Mouse (Mus musculus) spleen, adult 2 months (tissue): ENCODE measurements around the gene Cntrl. TPM values are rescaled to one million over a fixed set of nuclear protein-coding genes. Genes with fewer than 3 reads are reported as not detected.

Experiments
- DNase-seq, 2 experiments: peaks; one replicate each; pipeline versions ENCODE4 v3.0.0 to v3.0.0-alpha.2; 2012 to 2021; ENCODE audit warnings: low spot score in 2 of 2, low read depth in 1 of 2
- H3K27ac ChIP-seq: fragments of 200-500 bp; 2 replicates; pipeline ENCODE4 v1.5.1; 2012; ENCODE audit warnings: low read length, inconsistent platforms; ENCODE audit not compliant: insufficient read depth
- H3K27me3 ChIP-seq: fragments of 200-500 bp; 2 replicates; pipeline ENCODE4 v1.6.1; 2012; ENCODE audit warnings: mild to moderate bottlenecking, moderate library complexity, low read length, inconsistent platforms; ENCODE audit not compliant: control insufficient read depth, insufficient read depth
- H3K36me3 ChIP-seq: fragments of 200-500 bp; 2 replicates; pipeline ENCODE4 v1.6.1; 2012; ENCODE audit warnings: mild to moderate bottlenecking, low read length, inconsistent platforms; ENCODE audit not compliant: control insufficient read depth, insufficient read depth
- H3K4me1 ChIP-seq: fragments of 200-500 bp; 2 replicates; pipeline ENCODE4 v1.6.1; 2011; ENCODE audit warnings: inconsistent platforms; ENCODE audit not compliant: control insufficient read depth, insufficient read depth, insufficient read length
- H3K4me3 ChIP-seq: fragments of 200-500 bp; 2 replicates; pipeline ENCODE4 v1.5.1; 2011; ENCODE audit warnings: mild to moderate bottlenecking, inconsistent platforms; ENCODE audit not compliant: insufficient read depth, insufficient read length; ENCODE audit errors: extremely low read depth
- CTCF ChIP-seq: fragments of 200-500 bp; IDR thresholded peaks from 2 replicates; pipeline ENCODE4 v1.5.1; 2011; ENCODE audit warnings: mild to moderate bottlenecking, inconsistent platforms; ENCODE audit not compliant: insufficient read depth, insufficient read length, insufficient replicate concordance; ENCODE audit errors: extremely low read depth
- POLR2A ChIP-seq: fragments of 200-500 bp; IDR thresholded peaks from 2 replicates; pipeline ENCODE4 v1.6.1; 2011; ENCODE audit warnings: low read depth, low read length, inconsistent platforms
- WGBS: fragments of 180-500 bp; shearing (Covaris S2); methylation state at CpG from one replicate; pipeline ENCODE4 v1.1.7; 2018; 5-methylcytosine and 5-hydroxymethylcytosine counted together
- polyA plus RNA-seq: library from polyadenylated mRNA; depleted of rRNA; stranded (reverse); fragments of >200 nt; gene quantifications from 2 replicates; pipeline ENCODE4 v1.2.3, GENCODE M21; 2012; rRNA removed

The Cntrl gene
- polyA plus RNA-seq, result 19.7 and 21.6 TPM in 2 replicates

DNA sequence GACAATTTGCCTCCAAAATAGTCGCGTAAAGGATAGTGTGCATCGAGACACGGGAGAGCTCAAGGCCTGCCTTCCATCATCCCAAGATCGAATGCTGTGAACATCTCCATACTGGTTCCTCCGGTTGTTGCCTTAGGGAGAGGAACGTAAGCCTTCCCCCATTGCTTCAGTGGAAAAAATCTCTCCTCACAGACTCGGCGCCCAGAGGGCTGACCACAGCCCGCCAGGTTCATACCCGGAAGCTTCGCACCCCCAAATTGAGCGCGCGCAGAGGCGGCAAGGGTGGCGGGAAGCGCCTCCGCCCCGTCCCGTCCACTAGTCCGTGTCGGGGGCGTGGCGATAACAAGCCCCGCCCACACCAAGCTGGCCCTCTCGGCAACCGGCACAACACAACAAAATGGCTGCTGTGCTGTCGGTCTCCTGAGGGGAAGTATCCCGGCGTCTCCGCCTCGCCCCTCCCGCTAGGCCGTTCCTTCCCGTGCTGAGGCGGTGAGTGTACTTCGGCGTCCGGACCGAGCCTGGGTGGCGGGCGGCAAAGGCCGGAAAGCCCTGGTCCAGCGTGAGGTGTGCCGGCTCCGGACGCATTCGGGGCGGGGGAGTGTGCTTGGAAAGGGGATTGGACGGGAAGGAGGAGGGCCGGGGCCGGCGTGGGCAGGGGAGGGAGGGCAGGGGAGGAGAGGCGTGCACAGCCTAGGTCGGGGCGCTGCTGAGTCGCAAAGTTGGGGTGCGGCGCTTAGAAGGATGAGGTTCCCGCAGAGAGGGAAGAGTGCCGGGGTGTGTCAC lies at the start of gene Cntrl:
TSS of gene Cntrl (plus strand) at position 352 of the 783 bp plus-strand sequence.
- peak; percentile 88 to 97 for DNase-seq
- 1% methylated on average over 59 of the region's 62 CpGs for WGBS
- Histone ChIP-seq H3K27me3 (no peaks in the 10 kb centered on the region), H3K4me3 (peak within 1 kb of the TSS; percentile 73), H3K4me1 (peaks cover 2% of the 10 kb centered on the region), H3K36me3 (peaks cover 2% of the 10 kb centered on the region; the same call in 1 of the 2 replicates), H3K27ac (peak within 1 kb of the TSS; percentile 90)
- TF ChIP-seq CTCF, result no peak
- peak; percentile 30 for TF ChIP-seq POLR2A

DNA sequence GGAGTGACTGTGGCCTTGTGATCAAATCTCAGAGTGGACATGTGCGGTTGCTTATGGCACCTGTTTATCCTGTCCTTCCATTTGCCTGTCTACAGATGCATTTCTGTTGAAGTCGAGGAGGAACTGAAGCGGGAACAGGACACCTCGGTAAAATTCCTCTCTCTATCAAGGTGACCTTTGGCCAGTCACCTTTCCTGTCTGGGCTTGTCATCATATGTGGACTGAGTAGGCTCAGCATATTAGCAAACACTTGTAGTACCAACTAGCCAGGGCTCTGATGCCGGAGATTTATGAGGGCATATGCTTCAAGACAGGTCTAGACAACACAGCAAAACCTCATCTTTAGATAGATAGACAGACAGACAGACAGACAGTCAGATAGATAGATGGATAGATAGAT lies 49.0 kb upstream of the Cntrl start:
- Histone ChIP-seq H3K36me3 (no peaks in the 10 kb centered on the region), H3K27ac (no peak overlapping the region), H3K4me3 (no peak overlapping the region)

DNA sequence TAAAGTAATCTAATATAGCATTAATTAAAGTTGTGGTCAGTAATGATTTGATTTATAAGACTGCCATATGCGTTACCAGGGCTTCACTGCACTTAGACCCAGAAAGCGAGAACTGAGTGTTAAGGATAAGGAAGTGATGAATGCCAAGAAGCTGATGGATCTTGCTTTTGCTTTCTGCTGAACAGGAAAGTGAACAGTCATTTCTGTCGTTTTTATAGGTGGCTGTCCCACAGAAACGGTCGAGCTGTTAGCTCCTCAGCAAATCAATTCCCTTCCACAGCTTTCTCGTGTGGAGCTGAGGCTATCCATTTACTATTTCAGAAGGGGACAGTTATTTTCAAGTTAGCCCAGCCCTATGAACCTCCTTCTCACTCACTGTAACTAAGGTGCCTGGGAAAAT lies 48.4 kb upstream of the Cntrl start:
- H3K4me3 ChIP-seq, result no peak overlapping the region
- no peak overlapping the region for H3K27ac ChIP-seq
- no peaks in the 10 kb centered on the region for H3K36me3 ChIP-seq
- no peaks in the 10 kb centered on the region for H3K27me3 ChIP-seq
- TF ChIP-seq CTCF (no peak), POLR2A (no peak)
- no peak for DNase-seq
- WGBS, result 27% methylated on average over 6 of the region's 6 CpGs
- no peaks in the 10 kb centered on the region for H3K4me1 ChIP-seq

More for the DNA sequence above, 49.0 kb upstream of the Cntrl start:
- no peaks in the 10 kb centered on the region for H3K4me1 ChIP-seq
- H3K27me3 ChIP-seq, result no peaks in the 10 kb centered on the region
- WGBS, result 89% methylated on average over 5 of the region's 5 CpGs
- DNase-seq, result no peak
- TF ChIP-seq CTCF, result no peak
- TF ChIP-seq POLR2A, result no peak

DNA sequence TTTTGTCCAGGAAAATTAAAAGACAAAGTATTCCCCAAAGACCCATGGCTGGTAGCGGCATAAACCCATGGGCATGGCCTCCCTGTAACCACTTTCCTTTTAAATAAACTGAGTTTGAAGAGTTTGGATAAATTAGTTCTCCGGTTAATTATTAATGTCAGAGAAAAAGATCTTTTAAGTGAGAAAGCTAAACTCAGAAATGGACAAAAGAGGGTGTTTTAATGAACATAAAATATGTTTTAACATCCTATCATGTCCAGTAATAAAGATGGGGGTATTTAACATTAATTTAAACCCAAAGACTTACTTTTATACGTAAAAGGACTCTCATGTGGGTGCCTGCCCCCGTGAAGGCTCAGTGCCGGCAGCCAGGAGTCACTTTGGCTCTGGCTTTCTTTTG lies 48.0 kb upstream of the Cntrl start, which contains the start of gene Hc:
TSS of gene Hc (minus strand) at position 101 of the 400 bp plus-strand sequence.
- 86% methylated on average over 5 of the region's 5 CpGs for WGBS
- no peak within 1 kb of the TSS for H3K27ac ChIP-seq

DNA sequence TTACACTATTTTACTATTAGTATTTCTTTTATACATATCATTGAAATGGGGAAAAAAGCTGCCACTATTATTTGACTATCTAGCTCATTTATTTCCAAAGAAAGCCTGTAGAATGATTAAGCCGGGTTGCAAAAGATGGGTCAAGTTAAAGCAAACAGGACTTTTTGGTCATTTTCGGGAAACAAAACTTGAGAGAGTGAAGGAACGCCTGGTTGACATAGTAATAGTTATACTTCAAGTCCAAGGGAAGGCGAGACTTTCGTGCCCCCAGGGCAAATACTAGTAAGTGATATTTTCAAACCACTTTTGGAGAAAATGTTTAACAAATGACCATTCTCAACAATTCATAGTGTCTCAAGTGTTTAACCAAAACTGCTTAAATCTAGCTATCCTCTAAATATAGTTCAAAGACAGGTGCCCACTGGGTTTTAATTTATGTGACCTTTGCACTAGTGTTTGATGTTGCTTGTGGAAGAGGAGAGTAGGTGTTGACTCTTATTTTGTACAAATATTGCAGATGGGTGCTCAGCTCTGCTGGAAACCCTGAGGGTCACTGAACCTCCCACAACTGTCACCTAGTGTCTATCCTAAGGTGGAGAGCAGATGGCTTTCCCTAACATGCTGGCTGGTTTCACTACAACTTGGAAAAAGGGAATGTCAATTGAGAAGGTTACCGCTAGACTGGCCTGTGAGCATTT lies 45.8 kb upstream of the Cntrl start:
- Histone ChIP-seq H3K4me3 (no peak overlapping the region), H3K36me3 (no peaks in the 10 kb centered on the region), H3K4me1 (no peaks in the 10 kb centered on the region), H3K27ac (no peak overlapping the region), H3K27me3 (no peaks in the 10 kb centered on the region)
- TF ChIP-seq POLR2A, result no peak
- TF ChIP-seq CTCF, result no peak
- DNase-seq, result no peak
- 90% methylated on average over 6 of the region's 6 CpGs for WGBS

More for the DNA sequence above, 48.0 kb upstream of the Cntrl start, which contains the start of gene Hc:
- TF ChIP-seq CTCF (no peak), POLR2A (no peak)
- Histone ChIP-seq H3K36me3 (no peaks in the 10 kb centered on the region), H3K4me1 (no peaks in the 10 kb centered on the region), H3K27me3 (no peaks in the 10 kb centered on the region), H3K4me3 (no peak within 1 kb of the TSS)
- DNase-seq, result no peak

DNA sequence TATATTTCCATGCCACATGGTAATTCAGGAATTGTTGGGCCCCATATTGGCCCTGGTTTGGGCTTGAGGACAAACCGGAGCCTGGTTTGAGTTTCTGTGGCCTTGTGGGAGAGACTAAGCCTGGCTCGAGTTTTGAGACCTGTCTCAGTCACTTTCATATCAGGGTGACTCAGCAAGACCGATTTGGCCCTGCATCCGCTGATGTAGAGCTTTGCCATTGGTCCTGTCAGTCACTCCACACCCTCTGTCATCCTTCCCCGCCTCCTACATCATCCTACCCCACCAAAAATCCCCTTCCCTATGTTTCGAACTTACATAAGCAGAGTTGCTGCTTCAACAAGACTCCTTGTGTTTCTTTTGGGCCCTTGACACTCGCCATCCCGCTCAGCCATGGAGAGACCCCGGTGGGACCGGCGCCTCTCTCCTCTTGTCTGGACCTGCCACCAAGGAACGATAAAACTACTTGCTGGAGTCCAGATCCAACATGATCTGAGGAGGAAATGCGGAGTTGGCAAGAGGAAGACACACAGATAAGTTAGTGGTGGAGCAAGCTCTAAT lies 42.7 kb upstream of the Cntrl start:
- Histone ChIP-seq H3K4me1 (no peaks in the 10 kb centered on the region), H3K36me3 (no peaks in the 10 kb centered on the region), H3K27ac (no peak overlapping the region), H3K4me3 (no peak overlapping the region), H3K27me3 (no peaks in the 10 kb centered on the region)
- TF ChIP-seq CTCF, result no peak
- TF ChIP-seq POLR2A, result no peak
- 95% methylated on average over 13 of the region's 13 CpGs for WGBS
- DNase-seq, result no peak
